Mouse (Mus musculus): ENCODE data around the gene Hnrnpr. TPM values are rescaled to one million over a fixed set of nuclear protein-coding genes. Genes with fewer than 3 reads are reported as not detected.

The Hnrnpr gene
- total RNA-seq, 1 experiment: 73.4 TPM

- Histone ChIP-seq H3K9me3 (ENCODE audit: control insufficient read depth, insufficient read depth, low read depth, low read length) (no peaks in the 10 kb centered on the region), H3K9ac (ENCODE audit: insufficient read depth, low read depth, low read length, poor library complexity, severe bottlenecking) (no peak overlapping the region), H3K27ac (ENCODE audit: insufficient read depth, low read depth, low read length, poor library complexity, severe bottlenecking) (no peak overlapping the region), H3K36me3 (ENCODE audit: control insufficient read depth, insufficient read depth, low read length, poor library complexity, severe bottlenecking) (no peaks in the 10 kb centered on the region), H3K4me1 (ENCODE audit: control insufficient read depth in 2 of 2, insufficient read depth in 2 of 2, low read length in 2 of 2, poor library complexity in 1 of 2) (peaks cover 0 to 1% of the 10 kb centered on the region in 2 experiments; a peak in 2 of 4 replicates), H3K4me3 (ENCODE audit: insufficient read depth in 1 of 2, low read depth in 1 of 2, low read length in 2 of 2, poor library complexity in 1 of 2, severe bottlenecking in 1 of 2) (no peak overlapping the region)
- TF ChIP-seq CHD2 (IDR thresholded peaks at IDR 0.05; ENCODE audit: low read depth, low read length): no peak
- no peak for TF ChIP-seq ZC3H11A (IDR thresholded peaks at IDR 0.05; ENCODE audit: borderline replicate concordance, low read depth, low read length)
- TF ChIP-seq ZNF384 (IDR thresholded peaks at IDR 0.05; ENCODE audit: low read depth, low read length): no peak
- TF ChIP-seq HCFC1 (IDR thresholded peaks at IDR 0.05; ENCODE audit: borderline replicate concordance, insufficient read depth, low read length): no peak
- no peak for TF ChIP-seq MAFK (IDR thresholded peaks at IDR 0.05; ENCODE audit: insufficient read depth, low read depth, low read length)
- DNase-seq (ENCODE audit: low read depth, low spot score): no peak
- in situ Hi-C loops (cut with MboI; ENCODE audit: low sequenced_read_pairs in 2 of 2, unreplicated experiment in 2 of 2): no loop called here
These were observed 97.1 kb downstream of the Hnrnpr start for GRCm38 (mm10) chr4:136407831-136408230.

Other genes starting within 250 kb of the Hnrnpr start
- gene Id3, start 167.4 kb upstream of the Hnrnpr start, total RNA-seq (2012; rRNA removed): 78.8 and 126 TPM in 2 replicates
- 7.5 and 9.8 TPM in 2 replicates for gene E2f2, start 138.5 kb upstream of the Hnrnpr start, total RNA-seq (2012; rRNA removed)
- 4.7 and 8.1 TPM in 2 replicates for gene Asap3, start 104.6 kb upstream of the Hnrnpr start, total RNA-seq (2012; rRNA removed)
- 75.1 and 104 TPM in 2 replicates for gene Tcea3, start 63.2 kb upstream of the Hnrnpr start, total RNA-seq (2012; rRNA removed)
- 5.8 and 6.1 TPM in 2 replicates for gene Zfp46, start 26.3 kb upstream of the Hnrnpr start, total RNA-seq (2012; rRNA removed)
- gene Htr1d, start 112.6 kb downstream of the Hnrnpr start, total RNA-seq (2012; rRNA removed): 0.32 and 1.5 TPM in 2 replicates
- 0.89 and 1.0 TPM in 2 replicates for gene 6030445D17Rik, start 151.3 kb downstream of the Hnrnpr start, total RNA-seq (2012; rRNA removed)
- gene Luzp1, start 158.8 kb downstream of the Hnrnpr start, total RNA-seq (2012; rRNA removed): 34.6 and 41.0 TPM in 2 replicates